Mouse (Mus musculus) forebrain, embryonic 13.5 days (tissue): Measurements from ENCODE around the gene Zfp592. TPM values are rescaled to one million over a fixed set of nuclear protein-coding genes. Genes with fewer than 3 reads are reported as not detected.

Experiments
- ATAC-seq: fragments of 200-750 bp; cut with Nextera tagmentation; 2 replicates; pipeline ENCODE4 v1.8.0; 2017
- H3K27ac ChIP-seq: fragments of 300-500 bp; sonication (generic); 2 replicates; pipeline ENCODE4 v1.5.1; 2015; ENCODE audit warnings: inconsistent platforms, mild to moderate bottlenecking, moderate library complexity
- H3K27me3 ChIP-seq: fragments of 300-500 bp; sonication (generic); 2 replicates; pipeline ENCODE4 v1.6.1; 2015; ENCODE audit warnings: mild to moderate bottlenecking, inconsistent platforms
- H3K36me3 ChIP-seq: fragments of 300-500 bp; sonication (generic); 2 replicates; pipeline ENCODE4 v1.6.1; 2015; ENCODE audit warnings: mild to moderate bottlenecking, inconsistent platforms; ENCODE audit not compliant: poor library complexity, severe bottlenecking
- H3K4me1 ChIP-seq: fragments of 300-500 bp; sonication (generic); 2 replicates; pipeline ENCODE4 v1.6.1; 2015; ENCODE audit warnings: inconsistent platforms
- H3K4me2 ChIP-seq: fragments of 300-500 bp; sonication (generic); 2 replicates; pipeline ENCODE4 v1.6.1; 2015; ENCODE audit warnings: inconsistent platforms, mild to moderate bottlenecking, moderate library complexity
- H3K4me3 ChIP-seq: fragments of 300-500 bp; sonication (generic); 2 replicates; pipeline ENCODE4 v1.5.1; 2015; ENCODE audit warnings: mild to moderate bottlenecking, inconsistent platforms
- H3K9ac ChIP-seq: fragments of 300-500 bp; sonication (generic); 2 replicates; pipeline ENCODE4 v1.6.1; 2015; ENCODE audit warnings: mild to moderate bottlenecking, inconsistent platforms
- H3K9me3 ChIP-seq: fragments of 300-500 bp; sonication (generic); replicated peaks from 2 replicates; pipeline ENCODE4 v1.6.1; 2016; ENCODE audit warnings: inconsistent platforms
- WGBS: fragments of 180-500 bp; shearing (Covaris S2); methylation state at CpG from one replicate; pipeline ENCODE4 v1.1.7; 2015; 5-methylcytosine and 5-hydroxymethylcytosine counted together
- polyA plus RNA-seq: library from polyadenylated mRNA; unstranded; fragments of >200 nt; fragmentation: Nextera tagmentation; extraction: Ambion mirVana; gene quantifications from 2 replicates; pipeline ENCODE4 v1.2.1, GENCODE M21; 2015

Gene Zfp592
- polyA plus RNA-seq, 1 experiment from 2014 or later, result 8.3 TPM

GRCm38 (mm10) chr7:80995266-80996146 is 2.0 kb downstream of the Zfp592 start:
- ATAC-seq, result no peak
- Histone ChIP-seq H3K4me3 (no peak overlapping the region; the same call in 1 of the 2 replicates), H3K4me2 (peak overlapping the region; percentile 89), H3K36me3 (no peaks in the 10 kb centered on the region), H3K9ac (0 out of 2 replicates have a peak overlapping the region, but pooled peaks have one; percentile 34), H3K27me3 (no peaks in the 10 kb centered on the region), H3K4me1 (peaks cover 34% of the 10 kb centered on the region), H3K27ac (no peak overlapping the region), H3K9me3 (no peaks in the 10 kb centered on the region)
- WGBS, result 75% methylated on average over 3 of the region's 3 CpGs

GRCm38 (mm10) chr7:80997776-80998175 is 4.3 kb downstream of the Zfp592 start:
- peaks cover 32% of the 10 kb centered on the region for H3K4me1 ChIP-seq
- no peak overlapping the region for H3K9ac ChIP-seq
- no peak overlapping the region for H3K4me2 ChIP-seq
- no peaks in the 10 kb centered on the region for H3K9me3 ChIP-seq
- no peak for ATAC-seq
- H3K4me3 ChIP-seq, result no peak overlapping the region
- H3K36me3 ChIP-seq, result no peaks in the 10 kb centered on the region
- 80% methylated on average over 6 of the region's 6 CpGs for WGBS
- H3K27me3 ChIP-seq, result no peaks in the 10 kb centered on the region
- H3K27ac ChIP-seq, result no peak overlapping the region

DNA sequence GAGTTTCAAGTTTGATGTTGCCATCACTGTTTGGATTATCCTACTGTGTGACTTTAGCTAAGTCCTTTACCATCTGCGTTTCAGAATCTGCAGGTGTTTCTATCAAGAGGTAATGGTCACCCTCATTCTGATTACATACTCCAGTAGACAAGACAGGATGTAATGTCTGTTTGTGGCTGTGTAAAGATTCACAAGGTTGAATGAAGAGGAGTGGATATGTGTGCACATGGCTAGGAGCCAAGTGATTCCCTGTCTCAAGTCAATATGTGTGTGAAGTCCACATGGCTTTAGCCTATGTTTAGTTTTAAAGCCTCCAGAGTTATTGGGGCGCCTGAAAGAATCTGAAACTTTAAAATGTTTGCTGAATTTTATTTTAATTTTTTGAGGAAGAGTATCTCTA is 6.1 kb downstream of the Zfp592 start:
- no peak for ATAC-seq
- Histone ChIP-seq H3K4me1 (peaks cover 27% of the 10 kb centered on the region), H3K9ac (no peak overlapping the region), H3K4me3 (no peak overlapping the region), H3K4me2 (no peak overlapping the region), H3K27ac (no peak overlapping the region), H3K9me3 (no peaks in the 10 kb centered on the region), H3K27me3 (no peaks in the 10 kb centered on the region), H3K36me3 (no peaks in the 10 kb centered on the region)
- 97% methylated on average over 2 of the region's 2 CpGs for WGBS

DNA sequence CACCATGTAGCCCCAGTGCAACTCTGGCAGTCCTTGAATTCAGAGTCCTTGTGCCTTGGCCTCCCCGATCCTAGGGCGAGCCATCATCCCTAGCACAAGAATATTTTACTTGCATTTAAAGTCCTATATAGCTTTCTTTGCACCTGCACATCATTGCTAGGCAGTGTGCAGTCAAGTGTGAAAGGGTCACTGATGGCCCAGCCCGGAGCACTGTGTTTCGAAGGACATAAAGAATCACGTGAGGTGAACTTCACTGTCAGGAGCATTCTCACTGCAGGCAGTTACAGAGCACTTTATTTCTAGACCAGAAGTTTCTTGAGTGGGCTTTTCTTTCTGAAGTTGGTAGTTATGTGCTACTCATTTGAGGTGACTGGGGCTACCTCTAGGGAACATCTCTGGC is 8.4 kb downstream of the Zfp592 start:
- no peaks in the 10 kb centered on the region for H3K36me3 ChIP-seq
- no peak overlapping the region for H3K9ac ChIP-seq
- WGBS, result 62% methylated on average over 5 of the region's 5 CpGs
- no peak overlapping the region for H3K27ac ChIP-seq
- no peaks in the 10 kb centered on the region for H3K9me3 ChIP-seq
- H3K27me3 ChIP-seq, result no peaks in the 10 kb centered on the region
- no peak overlapping the region for H3K4me2 ChIP-seq
- ATAC-seq, result no peak
- H3K4me3 ChIP-seq, result no peak overlapping the region
- H3K4me1 ChIP-seq, result peaks cover 10% of the 10 kb centered on the region; the same call in 1 of the 2 replicates

DNA sequence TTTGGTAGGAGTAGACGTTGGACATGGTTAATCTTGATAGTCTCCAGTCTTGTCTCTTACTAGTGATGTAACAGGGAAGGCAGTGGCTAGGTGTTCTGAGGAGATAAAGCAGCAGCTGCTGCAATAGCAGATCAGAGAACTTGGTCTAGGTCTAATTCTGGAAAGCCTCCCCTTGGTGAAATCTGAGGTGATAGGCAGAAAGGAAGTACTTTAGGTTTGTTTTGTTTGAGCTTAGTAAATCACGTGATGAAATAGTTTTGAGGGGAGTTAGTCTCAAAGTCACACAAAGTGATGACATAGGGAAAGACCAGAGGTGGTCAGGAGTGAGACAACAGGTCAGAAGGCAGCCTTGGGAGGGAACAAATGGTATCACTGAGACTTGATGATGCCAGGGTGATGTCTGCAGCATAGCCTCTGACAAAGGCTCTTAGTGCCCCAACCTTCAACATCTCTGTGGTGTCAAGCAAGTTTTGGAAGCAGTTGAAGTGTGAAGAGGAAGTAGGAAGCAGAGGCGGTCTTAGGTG is 11.1 kb downstream of the Zfp592 start:
- ATAC-seq, result no peak
- 84% methylated on average over 3 of the region's 3 CpGs for WGBS

GRCm38 (mm10) chr7:81005969-81006368 is 12.5 kb downstream of the Zfp592 start:
- H3K4me1 ChIP-seq, result peaks cover 7% of the 10 kb centered on the region; the same call in 1 of the 2 replicates
- no peak overlapping the region for H3K9ac ChIP-seq
- H3K9me3 ChIP-seq, result no peaks in the 10 kb centered on the region
- no peaks in the 10 kb centered on the region for H3K27me3 ChIP-seq
- peaks cover 11% of the 10 kb centered on the region; the same call in 1 of the 2 replicates for H3K36me3 ChIP-seq
- no peak overlapping the region for H3K27ac ChIP-seq
- no peak overlapping the region for H3K4me2 ChIP-seq
- 92% methylated on average over 1 of the region's 1 CpGs for WGBS
- ATAC-seq, result no peak
- no peak overlapping the region for H3K4me3 ChIP-seq

More for the DNA sequence above, 11.1 kb downstream of the Zfp592 start:
- H3K4me2 ChIP-seq, result no peak overlapping the region
- no peak overlapping the region for H3K4me3 ChIP-seq
- peaks cover 4% of the 10 kb centered on the region; the same call in 1 of the 2 replicates for H3K36me3 ChIP-seq
- no peaks in the 10 kb centered on the region for H3K9me3 ChIP-seq
- H3K27ac ChIP-seq, result no peak overlapping the region
- H3K9ac ChIP-seq, result no peak overlapping the region
- H3K27me3 ChIP-seq, result no peaks in the 10 kb centered on the region
- peaks cover 10% of the 10 kb centered on the region; the same call in 1 of the 2 replicates for H3K4me1 ChIP-seq

- Histone ChIP-seq H3K4me1 (no peaks in the 10 kb centered on the region), H3K4me2 (no peak overlapping the region), H3K36me3 (peaks cover 22% of the 10 kb centered on the region), H3K27me3 (no peaks in the 10 kb centered on the region), H3K9me3 (no peaks in the 10 kb centered on the region), H3K9ac (no peak overlapping the region), H3K4me3 (no peak overlapping the region), H3K27ac (no peak overlapping the region)
- no peak for ATAC-seq
- 70% methylated on average over 3 of the region's 3 CpGs for WGBS
Measured at GRCm38 (mm10) chr7:81008285-81008684, 14.8 kb downstream of the Zfp592 start.

DNA sequence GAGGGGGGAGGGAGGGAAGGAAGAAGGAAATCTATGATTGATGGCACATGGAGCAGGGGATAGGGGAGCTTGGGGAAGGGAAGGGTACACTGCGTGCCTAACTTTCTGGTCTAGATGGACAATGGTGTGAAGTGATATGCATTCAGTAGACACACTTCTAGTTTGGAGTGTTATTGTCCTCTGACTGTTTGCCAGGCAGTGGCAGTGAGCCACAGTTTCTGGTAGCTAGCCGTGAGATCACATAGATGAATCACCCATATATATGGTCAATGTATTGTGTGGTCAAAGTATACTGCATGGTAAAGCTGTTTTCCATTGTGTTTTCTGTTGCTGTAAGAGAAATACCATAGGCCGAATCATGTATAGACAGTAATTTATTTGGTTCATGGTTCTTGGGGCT is 18.1 kb downstream of the Zfp592 start:
- Histone ChIP-seq H3K36me3 (peaks cover 26% of the 10 kb centered on the region), H3K27me3 (no peaks in the 10 kb centered on the region), H3K9ac (no peak overlapping the region), H3K4me2 (no peak overlapping the region), H3K27ac (no peak overlapping the region), H3K9me3 (no peaks in the 10 kb centered on the region), H3K4me3 (no peak overlapping the region), H3K4me1 (no peaks in the 10 kb centered on the region)
- WGBS, result 96% methylated on average over 3 of the region's 3 CpGs
- ATAC-seq, result no peak

DNA sequence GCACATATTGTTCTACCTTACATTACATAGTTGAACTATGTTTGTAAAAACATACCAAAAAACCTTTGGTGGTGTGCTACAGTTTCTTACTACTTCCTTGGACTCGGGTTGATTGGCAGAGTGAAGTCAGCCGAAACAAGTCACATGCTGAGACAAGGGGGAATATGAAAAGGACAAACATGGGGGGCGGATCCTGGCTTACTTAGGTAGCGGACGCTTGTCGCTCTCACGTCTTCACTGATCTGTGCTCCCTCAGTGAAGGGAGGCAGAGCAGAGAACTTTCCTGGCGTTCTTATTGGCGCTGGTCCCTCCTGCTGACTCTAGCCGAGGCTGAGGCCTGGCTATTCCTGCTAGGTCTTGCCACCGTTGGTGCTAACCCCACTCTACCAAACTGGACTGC is 26.8 kb downstream of the Zfp592 start:
- Histone ChIP-seq H3K36me3 (peaks cover 27% of the 10 kb centered on the region), H3K4me2 (no peak overlapping the region), H3K4me3 (no peak overlapping the region), H3K9me3 (no peaks in the 10 kb centered on the region), H3K4me1 (no peaks in the 10 kb centered on the region), H3K27me3 (no peaks in the 10 kb centered on the region), H3K27ac (no peak overlapping the region), H3K9ac (no peak overlapping the region)
- ATAC-seq, result no peak
- WGBS, result 49% methylated on average over 11 of the region's 11 CpGs

- Histone ChIP-seq H3K27me3 (no peaks in the 10 kb centered on the region), H3K4me3 (no peak overlapping the region), H3K27ac (no peak overlapping the region), H3K36me3 (peaks cover 46% of the 10 kb centered on the region), H3K9ac (no peak overlapping the region), H3K4me1 (no peaks in the 10 kb centered on the region), H3K9me3 (no peaks in the 10 kb centered on the region), H3K4me2 (no peak overlapping the region)
- ATAC-seq, result no peak
Measured at GRCm38 (mm10) chr7:81022731-81023130, 29.2 kb downstream of the Zfp592 start.

DNA sequence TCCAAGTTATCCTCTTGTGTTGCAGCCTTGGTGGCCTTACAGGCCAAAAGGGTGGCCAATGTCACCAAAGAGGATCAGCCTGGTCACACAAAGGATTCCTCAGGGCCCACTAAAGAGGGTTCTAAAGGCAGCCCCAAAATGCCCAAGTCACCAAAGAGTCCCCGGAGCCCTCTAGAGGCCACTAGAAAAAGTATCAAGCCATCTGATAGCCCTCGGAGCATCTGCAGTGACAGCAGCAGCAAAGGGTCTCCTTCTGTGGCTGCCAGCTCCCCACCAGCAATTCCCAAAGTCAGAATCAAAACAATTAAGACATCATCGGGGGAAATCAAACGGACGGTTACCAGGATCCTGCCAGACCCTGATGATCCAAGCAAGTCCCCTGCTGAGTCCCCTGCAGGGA is 30.6 kb downstream of the Zfp592 start:
- Histone ChIP-seq H3K9ac (no peak overlapping the region), H3K36me3 (peaks cover 58% of the 10 kb centered on the region), H3K4me1 (no peaks in the 10 kb centered on the region), H3K4me3 (no peak overlapping the region), H3K9me3 (no peaks in the 10 kb centered on the region), H3K27ac (no peak overlapping the region), H3K27me3 (no peaks in the 10 kb centered on the region), H3K4me2 (no peak overlapping the region)
- ATAC-seq, result no peak
- 76% methylated on average over 5 of the region's 5 CpGs for WGBS

GRCm38 (mm10) chr7:81024651-81025050 is 31.2 kb downstream of the Zfp592 start:
- Histone ChIP-seq H3K9me3 (no peaks in the 10 kb centered on the region), H3K4me2 (no peak overlapping the region), H3K4me3 (no peak overlapping the region), H3K27me3 (no peaks in the 10 kb centered on the region), H3K27ac (no peak overlapping the region), H3K36me3 (peaks cover 63% of the 10 kb centered on the region), H3K4me1 (no peaks in the 10 kb centered on the region), H3K9ac (no peak overlapping the region)
- WGBS, result 97% methylated on average over 9 of the region's 9 CpGs
- ATAC-seq, result no peak
